Mouse (Mus musculus): ENCODE results near the gene Cntnap2. TPM values are rescaled to one million over a fixed set of nuclear protein-coding genes. Genes with fewer than 3 reads are reported as not detected.

Gene Cntnap2
- polyA plus RNA-seq, 1 experiment, result 0.26 TPM

- H3K36me3 ChIP-seq (ENCODE audit: control insufficient read depth), result no peaks in the 10 kb centered on the region
- H3K4me3 ChIP-seq (replicated peaks), result no peak overlapping the region
- TF ChIP-seq TAL1 (IDR thresholded peaks at IDR 0.05; ENCODE audit: low read length), result no peak
- no peak for TF ChIP-seq GATA1 (IDR thresholded peaks at IDR 0.05; ENCODE audit: low read length)
- no peaks in the 10 kb centered on the region for H3K4me1 ChIP-seq (ENCODE audit: control insufficient read depth)
- no peaks in the 10 kb centered on the region for H3K9me3 ChIP-seq (ENCODE audit: control insufficient read depth, low read length)
- no peaks in the 10 kb centered on the region for H3K27me3 ChIP-seq (ENCODE audit: control insufficient read depth)
These were observed 2291.0 kb downstream of the Cntnap2 start for GRCm38 (mm10) chr6:47350100-47350690.

Measured in erythroblast, embryonic 14.5 days (primary cell).